Mouse (Mus musculus) left cerebral cortex, postnatal 4 days (tissue): Measurements from ENCODE around the gene Fkbpl. TPM values are rescaled to one million over a fixed set of nuclear protein-coding genes. Genes with fewer than 3 reads are reported as not detected.
A peak's percentile ranks its signal among the peaks of the same experiment; 100 is the strongest.

ENCODE experiments used
- DNase-seq: peaks from one replicate; pipeline ENCODE4 v3.0.0-alpha.2; 2022
- intact Hi-C: fragments of 180-260 bp; cut with DNase I; formaldehyde crosslinking; loops from one replicate; pipeline ENCODE4 v1.15.1; 2025
- total RNA-seq, 2 experiments: library from RNA; stranded (reverse); gene quantifications; 2 replicates each; pipeline ENCODE4 v1.2.3; 2021

Fkbpl gene
- total RNA-seq, 2 experiments from 2014 or later: 7.9 to 10.5 TPM

DNA sequence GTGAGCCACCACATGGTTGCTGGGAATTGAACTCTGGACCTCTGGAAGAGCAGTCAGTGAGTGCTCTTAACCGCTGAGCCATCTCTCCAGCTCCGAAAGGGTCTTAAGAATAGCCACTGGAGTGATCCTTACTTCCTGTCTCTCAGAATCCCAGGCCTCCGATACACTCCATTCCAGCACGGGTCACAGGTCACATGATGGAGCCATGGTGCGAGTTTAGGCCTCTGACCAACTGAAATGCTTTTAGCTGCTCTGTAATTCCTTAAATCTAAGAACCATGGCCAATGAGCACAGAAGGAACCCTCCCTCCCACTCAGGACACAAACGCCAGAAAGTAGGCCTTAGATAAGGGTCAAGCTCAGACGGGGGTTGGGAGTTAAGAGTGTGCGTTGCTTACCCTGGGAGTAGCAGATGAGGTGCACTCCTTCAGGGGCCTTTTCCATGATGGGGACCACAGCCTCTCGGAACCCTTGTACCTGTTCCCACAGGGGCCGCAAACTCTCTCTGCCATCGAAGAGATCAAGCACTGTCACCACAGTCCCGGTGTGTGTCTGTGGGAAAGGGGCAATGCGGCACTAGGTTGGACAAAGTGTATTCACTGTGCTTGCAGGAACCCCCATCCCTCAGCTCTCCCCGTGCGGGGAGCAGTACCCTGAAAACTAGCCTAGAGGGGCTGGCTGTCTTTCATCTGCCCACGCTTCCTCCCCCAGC lies 18.3 kb upstream of the Fkbpl start:
- DNase-seq: no peak
- intact Hi-C loops: no loop called here

DNA sequence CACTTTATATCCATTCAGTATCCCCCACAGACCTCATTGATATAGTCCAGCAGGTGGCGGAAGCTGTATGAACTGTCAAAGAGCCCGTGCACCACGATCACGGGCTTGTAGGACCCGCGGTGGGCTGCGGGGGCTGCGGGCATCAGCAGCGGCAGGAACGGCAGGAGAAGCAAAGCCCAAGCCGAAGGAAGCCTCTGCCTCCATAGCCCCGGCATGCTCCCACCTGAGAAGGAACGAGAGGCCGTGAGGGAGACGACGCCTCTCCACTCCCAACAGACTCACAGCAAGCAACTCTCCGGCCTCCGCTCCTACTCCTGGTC lies 17.8 kb upstream of the Fkbpl start:
- DNase-seq: peak; percentile 62
- intact Hi-C loops: no loop called here

DNA sequence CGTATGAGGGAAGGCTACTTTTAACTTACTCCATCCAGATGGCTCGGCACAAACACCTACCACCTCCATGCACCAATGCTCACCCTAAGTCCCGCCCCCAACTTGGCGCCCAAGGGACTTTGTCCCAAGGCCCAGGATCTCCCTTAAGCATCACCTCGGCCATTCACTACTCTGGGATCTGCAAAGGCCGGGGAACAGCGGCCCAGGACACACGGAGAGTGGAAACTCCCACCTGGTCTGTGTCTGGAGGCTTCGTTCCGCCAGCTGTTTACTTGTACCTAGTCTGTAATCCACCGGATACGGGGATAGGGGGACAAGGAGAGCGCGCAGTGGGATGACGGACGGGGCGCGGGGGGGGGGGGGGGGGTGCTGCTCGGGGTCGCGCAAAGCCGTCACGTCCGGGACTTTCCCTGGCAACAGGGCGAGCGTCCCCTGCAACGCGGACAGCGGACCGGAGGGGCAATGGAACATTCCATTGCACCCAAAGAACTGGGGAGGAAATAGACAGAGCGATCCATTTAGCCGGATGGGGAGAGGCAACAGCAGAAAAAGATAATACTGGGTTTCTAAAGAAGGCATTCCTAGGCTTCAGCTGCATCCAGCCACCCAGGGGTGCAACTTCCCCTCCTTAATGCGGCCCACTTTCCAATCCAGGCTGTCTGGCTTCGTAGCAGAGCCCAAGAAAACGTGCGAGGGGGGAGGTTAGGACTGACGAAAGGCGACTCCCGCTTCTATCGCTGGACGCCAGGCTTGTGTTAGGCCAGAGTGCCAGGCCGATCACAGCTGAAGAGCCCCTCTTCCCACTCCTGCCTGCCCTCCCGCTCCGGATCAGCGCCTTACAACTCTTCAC lies 17.2 kb upstream of the Fkbpl start:
- intact Hi-C loops: no loop called here
- peak; percentile 92 for DNase-seq

DNA sequence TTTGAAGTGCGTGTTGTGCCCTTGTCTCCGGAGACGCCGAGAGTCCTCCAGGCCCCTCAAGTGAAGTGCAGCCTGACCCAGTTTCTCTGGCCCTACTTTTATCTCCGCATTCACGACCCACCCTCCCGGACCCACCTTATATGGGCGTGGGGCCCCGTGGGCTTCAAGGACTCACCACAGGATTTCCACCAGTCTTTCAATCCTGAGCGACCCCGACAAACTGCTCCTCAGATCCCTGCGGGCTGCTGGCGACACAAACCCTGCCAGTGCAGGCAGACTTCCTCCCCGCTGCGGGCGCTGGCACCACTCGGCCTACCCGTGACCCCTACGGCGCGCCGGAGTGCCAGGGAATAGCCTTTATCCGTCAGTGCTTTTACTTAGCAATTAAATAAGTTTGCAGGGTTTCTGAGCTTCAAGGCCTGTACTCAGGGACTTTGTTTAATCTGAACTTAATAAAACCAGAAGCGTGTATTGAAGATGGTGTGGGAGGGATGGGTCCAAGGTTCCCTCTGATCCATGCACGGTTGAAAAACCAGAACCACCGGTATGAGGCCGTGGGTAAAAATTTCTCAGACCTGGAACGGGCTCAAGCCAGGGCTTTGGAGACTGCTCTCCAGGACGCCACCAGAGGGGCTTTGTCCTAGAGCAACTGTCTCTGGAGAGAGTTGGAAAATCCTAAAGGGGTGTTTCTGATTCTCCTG lies 16.5 kb upstream of the Fkbpl start, which contains the start of gene Ppt2:
Gene Ppt2 (minus strand): TSS at position 568 of the 701 bp plus-strand sequence.
- intact Hi-C loops: no loop called here
- no peak for DNase-seq

DNA sequence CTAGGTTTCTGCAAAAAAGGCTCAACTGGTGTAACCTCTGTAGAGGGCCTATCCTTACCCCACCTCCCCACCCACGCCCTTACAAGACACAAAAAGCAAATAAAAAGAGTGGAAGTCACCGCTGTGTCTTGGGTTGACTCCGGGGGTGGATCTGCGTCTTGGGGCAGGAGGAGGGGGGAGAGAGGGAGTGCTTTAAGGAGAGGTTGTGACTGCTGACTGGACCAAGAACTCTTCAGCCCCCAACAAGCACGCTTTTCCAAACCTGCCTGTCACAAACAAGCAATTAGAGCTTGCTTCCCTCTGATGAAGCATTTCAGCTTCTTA lies 16.0 kb upstream of the Fkbpl start:
- intact Hi-C loops: no loop called here
- no peak for DNase-seq

DNA sequence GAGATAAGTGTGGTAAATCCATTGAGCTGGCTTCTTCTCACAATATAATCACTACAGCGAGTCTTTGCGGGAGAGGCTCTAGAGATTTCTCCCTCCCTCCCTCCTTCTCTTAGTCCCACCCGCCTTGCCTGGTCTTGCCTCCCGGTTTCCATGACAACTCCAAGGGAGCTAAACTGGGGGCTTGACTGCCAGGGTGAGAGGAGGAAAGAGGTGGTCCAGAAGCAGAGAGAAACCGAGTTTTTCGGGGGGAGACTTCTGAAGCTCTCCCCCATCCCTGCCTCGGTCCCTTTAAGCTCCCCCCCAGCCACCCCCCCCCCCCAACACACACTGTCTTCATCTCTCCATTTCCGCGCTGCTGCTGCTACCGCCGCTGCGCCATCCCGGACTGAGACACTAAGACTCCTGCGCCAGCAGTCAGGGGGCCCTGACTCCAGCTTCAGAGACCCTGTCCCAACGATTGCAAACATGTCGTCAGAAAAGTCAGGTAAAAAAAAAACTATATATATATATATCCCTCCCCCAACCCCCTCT lies 15.3 kb upstream of the Fkbpl start, which contains the start of gene Prrt1:
Gene Prrt1 (plus strand): TSS at position 313 of the 531 bp plus-strand sequence.
- intact Hi-C loops: no loop called here
- DNase-seq: no peak

DNA sequence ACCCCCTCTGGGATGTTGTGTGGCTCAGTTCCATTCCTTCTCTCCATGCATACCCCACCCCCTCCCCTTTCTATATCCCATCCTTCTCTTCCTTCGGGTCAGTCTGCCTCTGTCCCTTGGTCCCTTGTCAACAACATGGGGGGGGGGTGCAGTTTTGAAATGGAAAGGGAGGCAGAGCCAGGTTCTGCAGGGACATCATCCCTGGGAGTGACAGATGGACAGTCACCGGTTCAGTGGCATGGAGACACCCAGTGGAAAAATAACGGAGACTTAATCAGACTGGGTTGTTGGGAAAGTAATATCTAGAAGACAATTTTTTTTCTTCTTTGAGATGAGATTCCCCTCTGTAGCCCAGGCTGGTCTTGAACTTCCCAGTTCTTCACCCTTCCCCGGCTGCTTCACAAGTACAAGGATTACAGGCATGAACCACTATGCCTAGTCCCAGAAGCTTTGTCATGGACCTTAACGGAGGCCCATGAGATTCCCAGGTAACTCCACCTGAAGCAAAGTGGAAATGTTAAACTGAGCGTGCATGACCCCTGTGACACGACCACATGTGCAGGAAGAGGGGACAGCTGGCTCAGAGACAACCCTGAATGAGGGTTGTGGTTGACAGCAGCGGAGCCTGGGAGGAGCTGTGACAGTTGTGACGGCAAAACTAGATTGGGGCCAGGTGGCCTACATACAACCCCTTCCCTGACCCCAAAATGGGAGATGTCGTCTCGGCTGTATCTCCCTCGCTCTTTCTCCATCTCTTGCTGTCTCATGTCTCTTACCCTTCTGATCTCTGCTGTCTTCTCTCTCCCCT lies 14.6 kb upstream of the Fkbpl start:
- intact Hi-C loops: no loop called here
- DNase-seq: no peak

DNA sequence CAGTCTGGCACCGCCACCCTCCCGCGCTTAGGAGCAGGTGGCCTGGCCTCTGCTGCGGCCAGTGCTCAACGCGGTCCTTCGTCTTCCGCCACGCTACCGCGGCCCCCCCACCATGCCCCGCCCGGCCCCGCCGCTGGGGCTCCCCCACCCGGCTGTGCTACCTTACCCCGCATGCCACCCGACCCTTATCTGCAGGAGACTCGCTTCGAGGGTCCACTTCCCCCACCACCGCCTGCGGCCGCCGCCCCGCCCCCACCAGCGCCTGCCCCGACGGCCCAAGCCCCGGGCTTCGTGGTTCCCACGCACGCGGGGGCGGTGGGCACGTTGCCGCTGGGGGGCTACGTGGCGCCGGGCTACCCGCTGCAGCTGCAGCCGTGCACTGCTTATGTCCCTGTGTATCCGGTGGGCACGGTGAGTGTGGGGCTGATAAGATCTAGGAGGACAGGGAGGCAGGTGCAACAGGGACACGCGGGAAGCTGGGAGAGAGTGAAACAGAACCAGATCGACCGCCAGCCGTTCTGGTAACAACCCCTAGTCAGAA lies 13.7 kb upstream of the Fkbpl start:
- no peak for DNase-seq
- intact Hi-C loops: no loop called here

DNA sequence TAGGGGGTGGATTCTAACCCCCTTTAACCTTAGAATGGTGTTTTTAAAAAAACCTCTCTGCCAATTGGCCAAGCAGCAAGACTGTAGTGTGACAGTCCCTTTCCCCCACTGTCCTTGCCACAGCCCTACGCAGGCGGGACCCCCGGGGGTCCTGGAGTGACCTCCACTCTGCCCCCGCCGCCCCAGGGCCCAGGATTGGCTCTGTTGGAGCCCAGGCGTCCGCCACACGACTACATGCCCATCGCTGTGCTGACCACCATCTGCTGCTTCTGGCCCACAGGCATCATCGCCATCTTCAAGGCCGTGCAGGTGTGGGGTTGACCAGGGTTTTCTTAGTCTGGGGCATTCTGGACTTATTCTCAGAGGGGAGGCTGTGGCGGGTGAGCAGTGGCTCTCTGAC lies 12.9 kb upstream of the Fkbpl start:
- intact Hi-C loops: no loop called here
- DNase-seq: no peak

DNA sequence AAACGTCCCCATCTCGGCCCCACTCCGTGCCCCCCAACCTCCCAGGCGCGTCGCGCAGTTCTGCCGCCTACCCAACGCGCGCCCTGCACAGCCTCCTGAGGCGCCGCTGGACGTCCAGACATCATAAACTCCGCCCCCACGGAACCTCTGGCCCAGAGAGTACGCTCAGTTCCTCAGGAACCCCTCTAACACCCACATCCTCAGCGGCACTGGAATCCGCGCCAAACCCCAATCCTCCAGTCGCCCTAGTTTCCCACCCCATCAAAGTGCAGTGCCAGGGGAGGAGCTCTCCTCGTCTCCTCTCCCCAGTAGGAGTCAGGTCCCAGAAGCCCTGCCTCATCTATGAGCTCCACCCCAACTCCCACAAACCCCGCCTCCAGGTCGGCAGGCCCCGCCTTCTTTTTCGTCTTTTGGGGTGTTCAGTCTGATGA lies 12.3 kb upstream of the Fkbpl start:
- intact Hi-C loops: no loop called here
- peak; percentile 55 for DNase-seq

DNA sequence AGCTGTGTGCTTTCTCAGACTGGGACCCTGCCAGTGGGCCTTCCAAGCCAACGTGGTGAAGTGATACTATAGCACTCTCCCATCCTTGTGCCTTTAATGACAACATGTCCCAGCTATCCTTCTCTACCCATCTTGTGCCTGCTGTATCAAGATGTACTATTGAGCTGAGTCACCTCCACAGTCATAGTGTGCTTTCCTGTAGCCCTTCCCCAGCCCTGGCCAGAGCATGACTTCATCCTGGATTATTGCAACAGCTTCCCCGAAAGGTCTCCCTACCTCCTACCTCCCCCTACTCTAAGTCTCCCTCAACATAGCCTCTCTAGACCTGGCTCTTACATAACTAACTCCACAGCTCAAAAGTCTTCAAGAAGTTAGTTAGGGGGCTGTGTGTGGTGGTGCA lies 8.9 kb upstream of the Fkbpl start:
- intact Hi-C loops: no loop called here
- DNase-seq: no peak

DNA sequence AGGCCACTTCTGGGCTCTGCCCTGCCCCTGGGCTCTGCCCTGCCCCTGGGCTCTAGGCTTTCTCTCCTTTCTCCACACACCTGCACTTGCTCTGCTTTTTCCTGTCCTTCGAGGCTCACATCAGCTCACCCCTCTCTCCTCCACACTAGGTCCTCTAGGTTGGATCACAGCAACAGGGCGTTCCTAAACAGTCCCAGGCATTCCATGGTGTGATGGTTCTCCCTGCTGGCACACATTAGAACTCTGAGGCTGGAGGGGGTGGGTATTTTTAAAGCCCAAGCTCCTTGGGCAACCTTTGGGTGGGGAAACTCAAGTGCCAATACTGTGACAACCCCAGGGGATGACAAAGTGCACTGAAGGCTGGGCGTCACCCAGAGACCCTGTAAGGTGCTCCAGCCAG lies 7.1 kb upstream of the Fkbpl start:
- no peak for DNase-seq
- intact Hi-C loops: no loop called here

DNA sequence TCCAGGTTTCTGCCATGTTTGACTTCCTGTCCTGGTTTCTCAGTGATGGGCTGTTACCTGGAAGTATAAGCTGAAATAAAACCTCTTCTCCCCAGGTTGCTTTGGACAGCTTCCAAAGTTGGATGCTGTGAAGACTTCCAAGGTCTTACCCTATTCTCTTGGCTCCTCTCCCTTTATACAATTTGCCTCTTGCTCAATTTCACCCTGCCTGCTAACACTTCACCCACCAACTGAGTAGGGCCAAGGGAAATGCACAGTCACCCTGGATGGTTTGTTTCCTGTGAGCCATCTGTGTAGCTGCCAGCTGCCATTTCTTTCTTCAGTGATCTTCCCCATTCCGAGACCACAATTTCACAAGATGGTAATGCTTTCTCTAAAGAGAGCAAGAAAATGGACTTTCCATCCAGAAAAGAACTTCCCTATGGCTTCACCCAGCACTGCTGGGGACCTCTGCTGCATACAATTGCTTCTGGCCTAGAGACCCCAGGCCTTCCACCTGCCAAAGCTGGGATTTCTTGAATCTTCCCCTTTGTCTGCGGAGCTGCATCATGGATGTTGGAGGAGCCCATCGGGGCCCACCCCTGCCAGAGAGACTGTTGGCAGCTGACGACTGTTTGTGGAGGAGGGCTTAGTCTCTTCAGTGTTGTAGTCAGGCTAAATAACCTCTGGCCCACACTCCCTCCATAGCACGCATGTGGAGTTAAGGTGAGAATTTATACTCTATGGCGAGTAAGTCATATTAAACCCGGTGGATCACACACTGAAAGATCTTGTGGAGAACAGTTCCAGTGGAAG lies 4.9 kb upstream of the Fkbpl start:
- intact Hi-C loops: no loop called here
- DNase-seq: no peak

DNA sequence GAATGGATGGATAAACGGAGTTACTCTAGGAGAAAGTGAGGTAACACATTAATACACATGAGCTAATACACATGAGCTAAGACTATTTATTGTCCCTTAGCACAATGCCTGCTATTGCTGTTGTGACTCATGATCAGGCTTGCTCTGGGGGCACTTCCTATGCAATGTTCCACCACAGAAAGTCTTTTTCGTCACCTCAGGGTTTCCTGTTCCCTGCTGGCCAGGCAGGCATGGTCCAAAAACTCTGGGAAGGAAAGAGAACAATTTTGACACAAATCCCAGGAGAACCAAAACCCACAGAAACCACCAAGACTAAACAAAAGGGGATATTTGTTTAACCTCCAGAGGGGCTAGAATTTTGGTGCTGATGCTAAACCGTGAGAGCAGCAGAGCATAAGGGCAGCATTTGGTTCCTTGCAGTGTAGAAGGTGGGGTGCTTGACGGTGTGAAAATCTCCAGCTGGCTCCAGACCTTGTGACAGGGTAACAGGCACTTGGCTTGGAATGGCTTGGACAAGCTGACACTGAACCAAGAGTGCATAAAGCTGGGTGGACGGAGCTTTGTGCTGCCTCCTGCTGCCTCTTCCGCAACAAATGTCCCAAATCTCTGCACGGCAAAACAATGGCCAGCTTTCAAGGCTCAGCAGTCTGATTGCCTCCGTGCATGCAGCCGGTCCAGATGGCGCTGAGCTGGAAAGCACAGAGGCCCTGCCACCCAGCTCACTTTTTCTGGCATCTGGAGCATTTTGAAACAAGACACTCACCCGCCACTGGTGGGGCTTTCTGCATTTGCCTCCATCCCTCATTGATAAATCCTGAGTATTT lies 3.6 kb upstream of the Fkbpl start:
- peak; percentile 80 for DNase-seq
- intact Hi-C loops: no loop called here

DNA sequence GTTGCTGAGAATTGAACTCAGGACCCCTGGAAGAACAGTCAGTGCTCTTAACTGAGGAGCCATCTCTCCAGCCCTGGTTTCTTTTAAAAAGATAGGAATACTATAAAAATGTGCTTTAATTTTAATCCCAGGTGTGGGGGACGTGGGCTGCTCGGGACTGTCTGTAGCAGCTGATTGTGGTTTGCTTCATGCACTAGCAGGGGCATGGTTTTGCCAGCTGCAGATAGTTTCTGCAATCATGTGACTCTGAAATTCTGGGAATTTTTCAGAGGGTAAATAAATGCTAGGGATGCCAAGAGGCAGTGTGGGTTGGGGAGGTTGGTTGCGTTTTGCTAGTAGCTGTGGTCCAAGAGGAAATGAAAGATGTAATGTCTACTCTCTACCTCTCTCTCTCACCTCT lies 2.6 kb upstream of the Fkbpl start:
- intact Hi-C loops: no loop called here
- no peak for DNase-seq

DNA sequence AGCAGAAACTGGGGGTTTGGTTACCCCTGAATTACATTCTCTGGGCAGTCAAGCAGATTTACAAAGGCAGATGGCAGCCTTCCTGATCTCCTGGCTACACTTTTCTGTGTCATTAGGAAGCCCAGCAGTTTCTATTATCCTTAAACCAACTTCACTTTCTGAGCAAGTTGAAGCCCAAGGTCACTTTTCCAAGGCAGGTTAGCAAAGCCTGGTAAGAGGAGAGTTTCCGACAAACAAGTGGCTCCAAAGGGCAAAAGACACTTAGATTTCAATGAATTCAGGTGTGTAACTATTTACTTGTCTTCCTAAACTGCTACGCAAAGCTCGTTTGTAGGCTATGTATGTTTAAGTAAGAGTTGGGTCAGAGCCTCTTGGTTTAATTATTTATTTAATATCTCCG lies 1.2 kb upstream of the Fkbpl start:
- intact Hi-C loops: no loop called here
- DNase-seq: no peak

DNA sequence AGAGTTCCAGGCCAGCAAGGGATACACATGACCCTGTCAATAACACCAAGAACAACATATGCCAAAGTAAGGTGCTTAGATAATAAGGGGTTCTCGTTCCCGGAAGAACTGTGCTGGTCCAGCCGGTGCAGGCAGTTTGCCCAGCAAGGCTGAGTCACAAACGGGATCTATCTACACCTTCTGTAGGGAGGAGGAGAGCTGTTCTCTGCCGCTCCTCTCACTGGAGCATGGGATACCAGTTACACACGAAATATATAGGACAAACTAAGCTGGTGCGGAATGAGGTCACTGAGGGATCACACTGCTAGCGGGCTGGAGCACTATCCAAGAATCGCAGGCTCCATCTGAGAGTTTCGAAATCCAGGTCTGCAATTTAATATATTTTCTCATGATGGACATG lies 620 bp upstream of the Fkbpl start:
- no peak for DNase-seq
- intact Hi-C loops: no loop called here

DNA sequence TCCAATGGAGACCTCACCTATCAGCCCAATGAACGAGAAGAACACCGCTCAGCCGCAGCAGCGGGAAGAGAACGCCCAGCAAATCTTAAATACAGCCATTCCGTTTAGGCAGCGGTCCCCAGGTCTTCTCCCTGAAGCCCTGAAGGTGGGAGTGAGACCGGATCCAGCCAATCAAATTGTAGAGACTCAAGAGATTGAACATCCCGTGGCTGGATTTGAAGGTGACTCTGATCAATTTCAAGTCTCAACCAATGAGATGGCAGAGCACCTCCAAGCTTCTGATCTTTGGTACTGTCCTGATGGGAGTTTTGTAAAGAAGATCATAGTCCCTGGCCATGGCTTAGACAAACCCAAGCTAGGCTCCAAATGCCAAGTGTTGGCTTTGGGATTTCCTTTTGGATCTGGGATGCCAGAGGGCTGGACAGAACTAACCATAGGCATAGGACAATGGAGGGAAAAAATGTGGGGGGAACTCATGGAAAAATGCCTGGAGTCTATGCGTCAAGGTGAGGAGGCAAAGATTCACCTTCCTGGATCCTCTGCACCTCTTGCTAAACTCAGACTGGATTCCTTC lies 779 bp downstream of the Fkbpl start:
- intact Hi-C loops: no loop called here
- no peak for DNase-seq
